Mouse (Mus musculus): ENCODE results near the gene Sema4c. TPM values are rescaled to one million over a fixed set of nuclear protein-coding genes. Genes with fewer than 3 reads are reported as not detected.

Gene Sema4c
- polyA plus RNA-seq, 2 experiments, result 0.25 to 2.3 TPM

DNA sequence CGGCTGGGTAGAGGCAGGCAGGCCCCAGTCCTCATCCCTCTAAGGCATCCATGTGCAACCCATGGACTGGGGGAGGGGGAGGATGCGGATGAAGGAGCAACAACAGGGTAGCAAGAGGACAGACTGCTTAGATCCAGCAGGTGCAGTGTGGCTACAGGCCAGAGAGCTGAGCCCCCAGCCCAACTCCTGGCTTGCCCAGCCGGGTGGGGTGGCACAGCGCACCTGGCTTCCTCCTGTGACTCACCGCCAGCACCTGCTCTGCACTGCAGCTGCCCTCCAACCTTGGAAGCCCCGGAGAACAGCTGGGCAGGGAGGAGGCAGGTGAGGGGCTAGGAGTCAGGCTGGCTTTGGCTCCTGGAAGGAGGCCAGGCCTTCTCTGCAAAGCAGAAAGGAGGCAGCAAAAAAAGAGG, 21.8 kb upstream of the Sema4c start:
- TF ChIP-seq CTCF (IDR thresholded peaks at IDR 0.05; ENCODE audit: low read depth) (no peak), EP300 (IDR thresholded peaks at IDR 0.05; ENCODE audit: low read depth) (no peak)
- no peaks in the 10 kb centered on the region for H3K27me3 ChIP-seq (ENCODE audit: control insufficient read depth, insufficient read depth, low read length)
- 0 out of 2 replicates have a peak, but pooled peaks have one; percentile 12 for ATAC-seq (ENCODE audit: insufficient read depth)
- WGBS (ENCODE audit: insufficient replicate concordance), result 54% methylated on average over 6 of the region's 6 CpGs
- no peaks in the 10 kb centered on the region for H3K9me3 ChIP-seq (ENCODE audit: control insufficient read depth, low read length)
- H3K4me3 ChIP-seq (ENCODE audit: insufficient read depth in 1 of 2, low read depth in 2 of 2, low read length in 2 of 2), result peak overlapping the region in 1 of 2 experiments; percentile 21; a peak in 2 of 4 replicates
- DNase-seq (ENCODE audit: low read depth in 3 of 3, low spot score in 3 of 3), result no peak
- H3K4me1 ChIP-seq (replicated peaks; ENCODE audit: control insufficient read depth in 2 of 2, insufficient read depth in 2 of 2, low read length in 1 of 2), result peaks cover 4 to 15% of the 10 kb centered on the region in 2 experiments
- H3K4me2 ChIP-seq (ENCODE audit: low read depth), result peak overlapping the region; percentile 56
- no peak overlapping the region for H3K9ac ChIP-seq (replicated peaks)
- no peak overlapping the region for H3K27ac ChIP-seq
- no peaks in the 10 kb centered on the region for H3K36me3 ChIP-seq (replicated peaks; ENCODE audit: control insufficient read depth, insufficient read depth, low read depth)

DNA sequence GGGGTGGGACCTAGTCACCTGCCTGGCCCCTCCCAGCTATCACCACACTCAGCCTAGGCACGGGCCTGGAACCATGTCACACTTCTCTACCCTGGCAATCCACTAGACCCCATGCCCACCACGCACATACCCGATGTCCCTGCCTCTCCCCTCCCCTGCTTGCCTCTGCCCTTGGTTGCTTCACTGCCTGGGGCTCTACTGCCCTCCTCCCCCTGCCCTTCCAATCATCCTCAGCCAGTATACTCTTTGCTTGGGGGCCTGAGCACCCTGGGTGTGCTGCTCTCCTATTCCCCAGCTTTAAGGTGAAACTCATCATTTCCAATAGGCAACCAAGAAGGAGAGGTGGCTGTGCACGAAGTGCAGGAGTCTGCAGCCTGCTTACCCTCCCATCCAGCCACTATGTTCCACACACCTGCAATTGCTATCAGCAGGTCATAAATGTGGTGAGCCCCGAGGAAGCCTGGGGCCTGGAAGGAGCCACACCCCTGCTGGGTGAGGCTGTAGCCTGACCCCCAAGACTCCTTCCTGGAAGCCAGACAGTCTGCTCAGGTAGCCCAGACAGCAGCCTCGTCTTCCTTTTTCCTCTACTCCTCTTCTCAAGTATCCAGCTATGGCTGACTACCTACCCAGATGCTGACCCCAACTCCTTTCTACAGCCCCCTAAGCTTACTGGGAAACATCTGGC, 19.0 kb upstream of the Sema4c start:
- Histone ChIP-seq H3K4me3 (ENCODE audit: insufficient read depth in 1 of 2, low read depth in 2 of 2, low read length in 2 of 2) (no peak overlapping the region), H3K36me3 (replicated peaks; ENCODE audit: control insufficient read depth, insufficient read depth, low read depth) (no peaks in the 10 kb centered on the region), H3K27me3 (ENCODE audit: control insufficient read depth, insufficient read depth, low read length) (no peaks in the 10 kb centered on the region), H3K4me1 (replicated peaks; ENCODE audit: control insufficient read depth in 2 of 2, insufficient read depth in 2 of 2, low read length in 1 of 2) (peaks cover 4 to 15% of the 10 kb centered on the region in 2 experiments), H3K9ac (replicated peaks) (no peak overlapping the region), H3K27ac (no peak overlapping the region), H3K9me3 (ENCODE audit: control insufficient read depth, low read length) (no peaks in the 10 kb centered on the region), H3K4me2 (ENCODE audit: low read depth) (no peak overlapping the region)
- WGBS (ENCODE audit: insufficient replicate concordance), result 54% methylated on average over 6 of the region's 6 CpGs
- DNase-seq (ENCODE audit: low read depth in 3 of 3, low spot score in 3 of 3) (no peak), ATAC-seq (ENCODE audit: insufficient read depth) (no peak)
- TF ChIP-seq EP300 (IDR thresholded peaks at IDR 0.05; ENCODE audit: low read depth) (no peak), CTCF (IDR thresholded peaks at IDR 0.05; ENCODE audit: low read depth) (no peak)

DNA sequence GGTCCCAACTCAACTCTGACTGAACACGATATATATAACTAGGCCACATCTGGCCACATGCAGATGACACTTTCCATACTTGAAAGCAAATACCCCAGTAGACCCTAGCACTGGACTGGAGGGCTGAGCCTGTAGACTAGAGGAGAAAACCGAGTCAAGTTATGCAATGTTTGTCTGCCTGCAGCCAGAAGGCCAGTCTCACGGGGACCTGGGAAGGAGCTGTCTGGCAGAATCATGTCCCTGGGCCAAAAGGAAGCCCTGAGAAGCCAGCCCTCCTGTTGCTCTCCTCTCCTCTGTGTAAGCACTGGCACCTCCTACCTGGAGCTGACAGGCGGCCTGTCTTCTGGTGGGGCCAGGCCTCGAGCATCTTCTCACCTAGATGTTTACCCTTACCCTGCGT, 17.2 kb upstream of the Sema4c start:
- Histone ChIP-seq H3K27me3 (ENCODE audit: control insufficient read depth, insufficient read depth, low read length) (no peaks in the 10 kb centered on the region), H3K4me3 (ENCODE audit: insufficient read depth in 1 of 2, low read depth in 2 of 2, low read length in 2 of 2) (no peak overlapping the region), H3K9me3 (ENCODE audit: control insufficient read depth, low read length) (no peaks in the 10 kb centered on the region), H3K9ac (replicated peaks) (no peak overlapping the region), H3K4me2 (ENCODE audit: low read depth) (no peak overlapping the region), H3K36me3 (replicated peaks; ENCODE audit: control insufficient read depth, insufficient read depth, low read depth) (no peaks in the 10 kb centered on the region), H3K4me1 (replicated peaks; ENCODE audit: control insufficient read depth in 2 of 2, insufficient read depth in 2 of 2, low read length in 1 of 2) (peaks cover 4 to 6% of the 10 kb centered on the region in 2 experiments; a peak in 3 of 4 replicates), H3K27ac (no peak overlapping the region)
- ATAC-seq (ENCODE audit: insufficient read depth) (no peak), DNase-seq (ENCODE audit: low read depth in 3 of 3, low spot score in 3 of 3) (no peak)
- no peak for TF ChIP-seq EP300 (IDR thresholded peaks at IDR 0.05; ENCODE audit: low read depth)
- no peak for TF ChIP-seq CTCF (IDR thresholded peaks at IDR 0.05; ENCODE audit: low read depth)
- 44% methylated on average over 6 of the region's 6 CpGs for WGBS (ENCODE audit: insufficient replicate concordance)

DNA sequence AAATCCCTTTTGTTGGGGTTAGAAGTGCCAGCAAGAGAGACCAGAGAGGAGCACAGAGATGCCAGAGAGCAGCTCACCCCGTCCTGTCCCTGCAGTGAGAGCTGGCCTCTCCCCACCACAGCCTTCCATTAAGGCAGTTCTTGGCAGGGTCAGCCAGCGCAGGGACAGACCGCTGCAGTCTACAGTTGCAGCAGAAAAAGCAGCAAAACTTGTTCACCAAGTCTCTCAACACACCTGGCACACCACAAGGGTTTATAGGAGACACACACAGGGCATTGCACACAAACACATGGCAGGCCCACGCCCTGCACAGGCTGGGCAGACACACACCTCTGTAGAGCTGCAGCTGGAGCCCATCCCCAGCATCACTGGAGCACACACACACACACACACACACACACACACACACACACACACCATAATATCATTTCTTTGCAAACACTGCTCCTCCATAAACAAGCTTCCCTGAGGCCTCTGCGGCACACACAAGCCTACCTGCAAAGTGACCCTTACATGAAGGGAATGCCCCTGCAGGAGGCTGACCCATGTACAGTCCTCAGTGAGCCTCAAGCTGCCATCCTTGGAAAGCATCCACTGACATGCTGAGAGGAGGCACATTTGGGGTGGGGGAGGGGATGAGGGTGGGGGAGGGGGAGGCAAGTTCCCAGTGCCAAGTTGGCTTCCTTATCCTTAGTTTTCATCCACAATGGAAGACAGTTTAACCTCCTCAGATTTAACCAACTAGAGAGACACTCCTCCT, 16.2 kb upstream of the Sema4c start:
- Histone ChIP-seq H3K9ac (replicated peaks) (no peak overlapping the region), H3K27me3 (ENCODE audit: control insufficient read depth, insufficient read depth, low read length) (no peaks in the 10 kb centered on the region), H3K4me3 (ENCODE audit: insufficient read depth in 1 of 2, low read depth in 2 of 2, low read length in 2 of 2) (no peak overlapping the region), H3K27ac (no peak overlapping the region), H3K36me3 (replicated peaks; ENCODE audit: control insufficient read depth, insufficient read depth, low read depth) (no peaks in the 10 kb centered on the region), H3K4me2 (ENCODE audit: low read depth) (no peak overlapping the region), H3K4me1 (replicated peaks; ENCODE audit: control insufficient read depth in 2 of 2, insufficient read depth in 2 of 2, low read length in 1 of 2) (no peaks in the 10 kb centered on the region; a peak in 1 of 4 replicates), H3K9me3 (ENCODE audit: control insufficient read depth, low read length) (no peaks in the 10 kb centered on the region)
- ATAC-seq (ENCODE audit: insufficient read depth) (no peak), DNase-seq (ENCODE audit: low read depth in 3 of 3, low spot score in 3 of 3) (no peak)
- TF ChIP-seq CTCF (IDR thresholded peaks at IDR 0.05; ENCODE audit: low read depth) (no peak), EP300 (IDR thresholded peaks at IDR 0.05; ENCODE audit: low read depth) (no peak)
- 68% methylated on average over 5 of the region's 5 CpGs for WGBS (ENCODE audit: insufficient replicate concordance)

GRCm38 (mm10) chr1:36573524-36573923, 15.4 kb upstream of the Sema4c start:
- Histone ChIP-seq H3K4me2 (ENCODE audit: low read depth) (no peak overlapping the region), H3K36me3 (replicated peaks; ENCODE audit: control insufficient read depth, insufficient read depth, low read depth) (no peaks in the 10 kb centered on the region), H3K27ac (no peak overlapping the region), H3K4me3 (ENCODE audit: insufficient read depth in 1 of 2, low read depth in 2 of 2, low read length in 2 of 2) (no peak overlapping the region), H3K9me3 (ENCODE audit: control insufficient read depth, low read length) (no peaks in the 10 kb centered on the region), H3K27me3 (ENCODE audit: control insufficient read depth, insufficient read depth, low read length) (no peaks in the 10 kb centered on the region), H3K4me1 (replicated peaks; ENCODE audit: control insufficient read depth in 2 of 2, insufficient read depth in 2 of 2, low read length in 1 of 2) (no peaks in the 10 kb centered on the region; a peak in 2 of 4 replicates), H3K9ac (replicated peaks) (no peak overlapping the region)
- ATAC-seq (ENCODE audit: insufficient read depth), result no peak
- WGBS (ENCODE audit: insufficient replicate concordance), result 70% methylated on average over 8 of the region's 8 CpGs
- DNase-seq (ENCODE audit: low read depth in 3 of 3, low spot score in 3 of 3), result no peak
- TF ChIP-seq EP300 (IDR thresholded peaks at IDR 0.05; ENCODE audit: low read depth) (no peak), CTCF (IDR thresholded peaks at IDR 0.05; ENCODE audit: low read depth) (no peak)
